Mouse (Mus musculus): ENCODE measurements around the gene Cyp2d40.
"Not testable (repeated sequence)": the region's sequence is repeated elsewhere in the genome, so short reads cannot be mapped to it uniquely, and the experiment has no call there.

The Cyp2d40 gene

DNA sequence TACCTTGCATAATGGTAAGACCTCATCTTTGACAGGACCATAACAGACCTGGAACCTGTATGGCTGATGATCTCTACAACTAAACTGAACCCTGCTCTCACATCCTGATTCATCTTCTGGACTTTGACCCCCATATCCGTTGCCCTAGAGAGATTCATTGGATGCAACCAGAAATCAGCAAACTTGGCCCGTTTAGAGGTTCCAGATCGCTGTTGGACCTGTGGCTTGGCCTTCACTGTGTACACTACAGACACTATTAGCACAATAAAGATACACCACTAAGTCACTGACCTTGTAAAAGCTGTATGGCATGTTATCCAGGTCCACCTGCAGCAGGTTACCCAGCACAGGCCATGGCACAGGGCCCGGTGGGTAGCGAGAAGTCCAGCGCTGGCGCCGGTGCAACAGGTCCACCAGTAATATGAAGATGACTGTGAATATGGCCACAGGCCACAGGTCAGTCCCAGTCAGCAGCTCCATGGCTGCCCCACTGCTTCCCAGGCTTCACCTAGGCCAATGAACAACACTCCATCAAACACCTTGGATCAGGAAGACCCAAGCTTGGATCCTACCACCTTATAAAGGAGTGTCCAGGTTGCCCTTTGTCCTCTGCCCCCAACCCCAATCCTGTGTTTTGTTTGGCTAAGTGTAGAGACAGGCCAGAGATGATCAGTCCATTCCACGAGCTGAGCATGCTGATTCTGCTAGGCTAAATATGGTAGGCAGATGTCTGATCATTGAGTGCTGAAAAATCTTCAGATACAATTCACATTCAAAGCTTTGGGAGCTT lies at the start of gene Cyp2d40:
Gene Cyp2d40, minus strand, starts transcription at position 553 of the 790 bp plus-strand sequence.
- DNase-seq: no peak

DNA sequence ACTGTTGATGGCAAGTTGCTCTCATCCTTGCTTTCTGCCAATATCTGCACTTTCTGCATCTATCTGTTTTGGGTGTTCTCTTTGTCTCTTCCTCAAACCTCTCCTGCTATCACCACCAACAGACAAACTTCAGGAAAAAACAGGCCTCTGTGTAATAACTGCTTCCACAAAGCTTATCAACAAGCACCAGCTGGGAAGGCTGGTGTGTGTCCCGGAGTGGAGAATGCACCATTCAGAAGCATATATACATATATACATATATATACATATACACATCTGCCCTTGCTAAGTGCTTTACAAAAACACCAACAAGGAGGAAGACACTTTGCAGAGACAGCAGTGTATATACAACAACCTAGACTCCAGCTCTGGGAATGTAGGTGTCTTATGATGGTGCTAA lies 46.6 kb upstream of the Cyp2d40 start:
- no peak for DNase-seq

DNA sequence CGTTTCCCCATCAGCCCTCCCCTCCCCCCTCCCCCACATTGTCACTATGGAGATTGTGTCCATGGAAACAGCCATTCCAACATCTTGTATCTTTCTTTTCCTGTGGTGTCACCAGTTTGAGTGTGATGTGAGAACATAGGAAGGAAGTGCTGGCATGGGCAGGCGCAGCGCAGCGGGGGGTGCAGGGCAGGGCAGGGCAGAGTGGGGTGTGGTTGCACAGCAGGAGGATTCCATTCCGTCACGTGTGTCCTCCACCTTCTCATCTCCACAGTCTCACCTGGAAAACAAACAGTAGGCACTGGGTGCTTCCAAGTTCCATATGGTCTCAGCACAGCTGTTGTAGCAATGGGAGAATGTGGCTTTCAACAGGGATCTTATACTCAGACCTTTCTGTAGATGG lies 45.5 kb upstream of the Cyp2d40 start:
- DNase-seq: no peak

DNA sequence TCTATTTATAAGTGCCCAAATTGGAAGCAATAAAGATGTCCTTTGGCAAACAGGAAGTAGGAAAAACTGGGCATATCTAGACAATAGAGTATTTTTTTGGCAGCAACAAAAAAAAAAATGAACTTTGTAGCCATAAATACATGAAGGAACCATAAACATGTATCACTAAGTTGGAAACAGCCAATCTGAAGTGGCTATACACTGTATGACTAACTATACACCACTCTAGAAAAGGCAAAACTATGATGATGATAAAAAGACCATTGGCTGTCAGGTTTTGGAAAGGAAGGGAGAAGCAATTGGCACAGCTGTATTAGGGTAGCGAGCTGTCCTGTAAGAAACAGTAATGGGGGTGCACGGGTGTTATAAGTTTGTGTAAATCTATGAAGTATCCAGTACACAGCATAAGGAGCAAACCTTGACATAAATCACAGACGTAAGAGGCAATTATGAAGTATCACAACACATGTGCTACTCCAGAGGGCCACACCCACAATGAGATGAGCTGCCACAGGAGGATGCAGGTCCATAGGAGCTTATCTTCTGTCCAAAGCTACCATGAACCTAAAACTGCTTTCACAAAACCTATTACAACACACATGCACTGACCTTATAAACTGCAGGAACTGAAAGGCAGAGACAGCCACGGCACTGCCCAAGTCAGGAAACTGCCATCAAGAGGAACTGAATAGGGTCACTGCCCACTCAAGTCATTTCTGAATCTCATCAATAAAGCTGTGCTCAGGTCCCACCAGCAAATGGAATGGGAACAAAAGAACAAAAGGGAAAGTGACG lies 43.2 kb upstream of the Cyp2d40 start:
- DNase-seq: no peak

DNA sequence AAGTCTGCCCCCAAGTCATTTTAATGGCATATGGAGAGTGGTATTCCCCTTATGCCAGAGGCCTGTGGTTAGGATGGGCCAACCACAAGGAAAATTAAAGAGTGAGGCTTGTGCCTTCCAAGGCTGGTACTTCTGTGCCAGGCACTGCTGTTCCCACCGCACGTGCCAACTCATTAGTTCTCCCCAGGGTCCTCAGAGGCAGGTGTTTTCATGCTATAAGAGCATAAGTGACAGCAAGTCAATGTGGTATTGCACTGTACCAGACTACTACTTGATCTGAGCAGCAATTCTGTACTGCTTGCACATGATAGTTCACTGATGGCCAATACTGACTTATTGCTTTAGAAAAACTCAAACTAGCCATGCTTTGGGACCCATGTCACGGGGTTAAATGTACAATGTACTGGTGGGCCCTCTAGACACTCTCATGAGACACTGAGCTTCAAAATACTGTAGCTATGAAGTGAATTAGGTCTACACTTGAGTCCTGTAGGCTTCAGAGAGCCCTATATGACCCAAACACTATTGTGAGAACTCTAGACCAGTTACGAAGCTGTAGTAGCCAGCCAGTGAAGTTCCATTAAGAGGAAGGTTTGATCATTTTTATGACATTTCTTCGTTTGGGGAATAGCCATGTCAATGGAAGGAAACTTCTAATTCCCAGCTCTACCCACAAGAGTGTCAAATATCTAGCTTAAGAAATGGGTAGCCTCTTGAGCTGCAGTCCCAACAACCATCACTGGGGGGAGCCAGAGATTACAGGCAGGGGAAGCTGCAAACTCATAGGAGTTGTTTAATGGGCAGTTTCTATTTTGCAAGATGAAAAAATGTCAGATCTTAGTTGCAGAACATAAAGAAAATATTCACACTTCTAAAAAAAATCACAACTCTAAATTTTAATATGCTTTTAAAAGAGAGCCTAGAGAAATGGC lies 41.0 kb upstream of the Cyp2d40 start:
- DNase-seq: peak; percentile 89

DNA sequence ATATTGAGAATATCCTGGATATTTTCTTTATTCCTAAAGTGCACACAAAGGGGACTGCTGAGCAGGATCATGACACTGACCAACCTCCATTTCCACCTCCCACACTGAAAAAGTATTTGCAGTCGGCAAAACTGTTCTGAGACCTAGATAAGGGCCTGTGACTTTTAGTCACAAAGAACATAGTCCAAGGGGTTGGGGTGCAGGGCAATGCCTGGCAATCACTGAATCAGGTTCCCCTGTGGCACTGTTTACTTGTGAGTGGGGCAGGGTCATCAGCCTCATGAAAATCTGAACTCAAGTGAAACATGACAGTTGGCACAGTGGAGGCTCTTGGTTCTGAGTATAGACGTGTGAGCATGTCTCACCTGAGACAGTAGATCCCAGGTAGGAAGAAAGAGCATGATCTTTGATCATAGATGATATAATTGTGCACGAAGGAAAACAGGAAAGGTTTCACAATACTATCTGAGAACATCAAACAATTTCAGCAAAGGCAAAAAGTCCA lies 32.0 kb upstream of the Cyp2d40 start:
- no peak for DNase-seq

DNA sequence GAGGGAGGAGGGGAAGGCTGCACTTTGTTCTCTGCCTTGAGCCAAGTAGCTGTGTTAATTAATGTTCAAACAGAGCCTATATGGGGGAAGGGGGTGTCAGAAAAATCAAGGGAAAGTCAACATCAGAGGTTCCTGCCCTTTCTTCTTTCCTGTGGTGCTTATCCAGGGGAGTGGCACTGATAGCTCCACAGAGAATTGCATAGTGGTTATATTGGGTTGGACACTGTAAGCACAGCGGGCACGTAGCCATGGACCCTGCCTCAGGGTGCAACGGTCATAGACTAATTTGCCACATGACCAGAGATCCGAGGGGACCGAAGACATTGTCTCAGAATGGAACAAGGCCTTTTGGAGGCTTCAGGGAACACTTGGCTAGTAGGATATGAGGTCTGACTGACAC lies 30.3 kb upstream of the Cyp2d40 start, which contains the start of gene Cyp2d26:
Gene Cyp2d26, minus strand, starts transcription at position 18 of the 400 bp plus-strand sequence.
- DNase-seq: no peak

DNA sequence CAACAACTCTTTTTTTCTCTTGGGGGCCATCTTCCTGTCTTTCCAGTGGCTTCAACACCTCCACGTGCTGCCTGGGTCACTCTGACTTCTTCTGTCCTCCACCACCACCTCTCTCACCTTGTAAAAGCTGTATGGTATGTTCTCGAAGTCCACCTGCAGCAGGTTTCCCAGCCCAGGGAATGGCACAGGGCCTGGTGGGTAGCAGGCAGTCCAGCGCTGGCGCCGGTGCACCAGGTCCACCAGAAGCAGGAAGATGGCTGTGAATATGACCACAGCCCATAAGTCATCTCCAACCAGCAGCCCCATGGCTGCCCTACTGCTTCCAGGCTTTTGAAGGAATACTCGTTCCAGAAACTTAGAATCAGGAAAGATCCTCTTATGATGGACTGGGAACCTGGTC lies 29.9 kb upstream of the Cyp2d40 start:
- no peak for DNase-seq

DNA sequence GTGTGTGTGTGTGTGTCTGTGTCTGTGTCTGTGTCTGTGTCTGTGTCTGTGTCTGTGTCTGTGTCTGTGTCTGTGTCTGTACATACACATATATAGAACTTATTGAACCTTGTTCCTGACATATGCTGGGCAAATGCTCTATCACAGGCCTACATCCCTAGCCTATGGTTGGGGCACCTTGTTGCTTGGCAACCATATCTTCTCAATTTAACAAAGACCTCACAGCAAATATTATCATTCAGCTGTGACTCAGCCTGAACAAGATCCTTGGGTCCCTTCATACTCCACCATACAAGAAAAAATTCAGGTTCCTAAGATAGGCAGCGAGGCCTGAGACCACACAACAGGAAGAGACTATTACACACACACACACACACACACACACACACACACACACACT lies 29.5 kb upstream of the Cyp2d40 start:
- DNase-seq: no peak

DNA sequence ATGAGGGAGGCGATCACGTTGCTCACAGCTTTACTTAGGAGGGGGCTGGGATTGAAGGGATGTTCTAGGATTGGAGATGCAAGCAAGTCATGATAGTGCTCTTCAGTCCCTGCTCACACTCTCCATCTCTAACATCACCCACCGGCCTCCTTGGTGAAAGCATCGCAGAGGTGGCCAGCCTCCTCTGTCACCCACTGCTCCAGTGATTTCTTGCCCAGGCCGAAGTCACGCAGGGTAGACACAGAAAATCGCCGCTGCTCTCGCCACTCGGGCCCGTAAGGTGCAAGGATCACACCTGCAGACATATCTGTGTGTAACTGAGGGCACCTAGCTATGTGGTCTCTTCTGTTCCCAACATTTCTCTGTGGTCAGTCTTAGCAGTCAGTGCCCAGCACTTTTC lies 28.6 kb upstream of the Cyp2d40 start:
- no peak for DNase-seq

DNA sequence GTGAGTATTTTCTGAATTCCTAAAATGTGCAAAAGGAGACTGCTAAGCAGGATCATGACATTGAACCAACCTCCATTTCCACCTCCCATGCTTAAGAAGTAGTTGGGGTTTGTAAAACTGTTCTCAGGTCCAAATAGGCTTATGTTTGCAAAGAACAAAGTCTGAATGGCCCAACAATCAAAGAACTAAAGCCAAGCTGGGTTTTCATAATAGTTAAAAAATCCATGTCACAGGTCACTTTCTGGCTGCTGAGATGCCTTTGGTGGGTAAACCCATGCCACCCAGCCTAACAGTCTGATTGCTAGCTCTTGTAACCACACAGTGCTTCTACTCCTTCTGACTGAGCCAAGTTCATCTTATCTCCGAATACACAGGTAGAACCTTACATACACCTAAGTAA lies 20.6 kb upstream of the Cyp2d40 start:
- DNase-seq: no peak

DNA sequence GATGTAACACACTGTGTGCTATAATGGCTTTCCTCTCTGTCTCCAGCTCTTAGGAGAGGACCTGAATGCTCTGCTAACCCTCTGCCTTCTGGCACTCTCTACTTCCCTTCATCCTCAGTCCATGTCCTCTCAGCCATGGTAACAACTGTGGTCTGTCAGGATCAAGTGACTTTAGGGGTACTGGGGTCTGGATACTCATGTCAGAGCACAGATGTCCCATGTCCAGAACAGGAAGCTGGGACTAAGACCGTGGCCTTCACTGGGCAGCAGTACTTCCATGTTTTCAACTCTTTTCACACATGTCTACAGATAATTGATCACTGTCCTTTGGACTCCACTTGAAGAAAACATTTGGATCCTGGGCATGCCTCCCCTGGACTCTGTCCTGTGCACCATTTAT lies 19.8 kb upstream of the Cyp2d40 start:
- DNase-seq: no peak

DNA sequence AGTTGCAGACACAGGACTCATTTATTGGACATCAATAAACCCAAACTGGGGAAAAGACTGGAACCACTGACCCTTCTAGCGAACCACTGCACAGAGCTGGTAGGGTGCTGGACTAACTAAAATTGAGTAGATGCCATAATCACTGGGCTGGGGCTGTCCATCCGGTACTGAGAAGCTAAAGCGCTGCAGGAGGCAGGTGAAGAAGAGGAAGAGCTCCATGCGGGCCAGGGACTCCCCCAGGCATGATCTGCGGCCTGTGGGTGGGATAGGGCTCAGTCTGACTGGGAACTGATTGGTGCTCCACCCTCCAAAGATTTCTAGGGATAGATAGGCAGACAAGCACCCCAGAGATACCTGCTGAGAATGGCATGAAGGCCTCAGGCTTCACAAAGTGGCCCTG lies 13.9 kb upstream of the Cyp2d40 start:
- DNase-seq: not testable (repeated sequence)

DNA sequence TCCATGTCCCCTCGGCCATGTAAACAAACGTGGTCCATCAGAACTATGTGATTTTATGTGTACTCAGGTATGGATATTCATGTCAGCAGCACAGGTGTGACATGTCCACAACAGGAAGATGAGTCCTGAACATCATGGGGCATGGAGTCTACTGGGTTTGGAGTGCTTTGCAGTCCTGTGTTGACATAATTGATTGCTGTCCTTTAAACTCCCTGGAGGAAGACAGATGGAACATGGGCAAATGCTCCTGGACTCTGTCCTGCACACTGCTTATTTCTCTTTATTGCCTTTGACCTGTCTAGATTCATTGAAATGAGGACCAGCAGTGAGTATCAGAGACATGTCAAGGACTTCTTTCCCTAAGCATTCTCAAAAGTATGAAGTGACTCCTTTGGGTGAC lies 2.0 kb upstream of the Cyp2d40 start:
- DNase-seq: no peak

DNA sequence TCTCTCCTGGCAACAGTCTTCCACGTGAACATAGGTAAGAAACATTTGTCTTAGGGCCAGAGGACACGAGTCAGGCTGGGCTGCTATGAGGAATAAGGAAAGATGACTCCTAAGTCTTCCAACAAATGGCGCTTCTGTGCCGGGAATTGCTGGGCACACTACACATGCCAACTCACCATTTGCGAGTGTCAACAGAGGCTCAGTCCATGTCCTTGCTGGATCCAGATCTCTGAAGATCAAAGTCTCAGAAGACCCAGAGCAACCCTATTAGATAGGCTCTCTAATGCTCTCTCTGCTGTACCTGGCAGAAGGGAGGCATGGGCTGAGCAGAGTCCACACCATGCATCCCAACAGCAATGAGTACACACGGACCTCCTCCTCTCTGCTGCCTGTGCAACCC lies 898 bp upstream of the Cyp2d40 start:
- no peak for DNase-seq

DNA sequence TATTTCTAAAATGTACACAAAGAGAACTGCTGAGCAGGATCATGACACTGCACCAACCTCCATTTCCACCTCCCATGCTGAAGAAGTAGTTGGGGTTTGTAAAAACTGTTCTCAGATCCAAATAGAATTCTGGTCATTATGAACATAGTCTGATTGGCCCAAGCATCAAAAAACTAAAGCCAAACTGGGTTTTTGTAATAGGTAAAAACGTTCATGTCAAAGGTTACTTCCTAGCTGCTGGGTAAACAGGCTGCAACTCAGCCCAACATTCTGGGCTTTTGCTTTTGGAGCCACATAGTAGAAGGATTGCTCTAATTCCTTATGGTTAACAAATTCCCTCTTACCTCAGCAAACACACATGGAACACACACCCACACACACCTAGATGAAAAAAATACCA lies 15.8 kb downstream of the Cyp2d40 start:
- DNase-seq: no peak

DNA sequence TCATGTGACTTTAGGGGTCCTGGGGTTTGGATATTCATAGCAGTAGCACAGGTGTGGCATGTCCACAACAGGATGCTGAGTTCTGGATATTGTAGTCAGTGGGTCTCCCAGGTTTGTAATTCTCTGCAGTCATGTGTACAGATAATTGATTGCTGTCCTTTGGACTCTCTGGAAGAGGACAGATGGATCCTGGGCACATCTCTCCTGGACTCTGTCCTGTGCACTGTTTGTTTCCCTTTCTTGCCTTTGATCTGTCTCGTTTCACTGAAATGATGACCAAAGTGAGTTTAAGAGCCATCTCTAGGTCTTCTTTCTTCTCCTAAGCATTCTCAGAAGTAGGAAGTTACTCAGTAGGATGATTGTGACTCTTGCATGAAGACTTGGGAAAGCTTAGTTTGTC lies 16.5 kb downstream of the Cyp2d40 start:
- no peak for DNase-seq

DNA sequence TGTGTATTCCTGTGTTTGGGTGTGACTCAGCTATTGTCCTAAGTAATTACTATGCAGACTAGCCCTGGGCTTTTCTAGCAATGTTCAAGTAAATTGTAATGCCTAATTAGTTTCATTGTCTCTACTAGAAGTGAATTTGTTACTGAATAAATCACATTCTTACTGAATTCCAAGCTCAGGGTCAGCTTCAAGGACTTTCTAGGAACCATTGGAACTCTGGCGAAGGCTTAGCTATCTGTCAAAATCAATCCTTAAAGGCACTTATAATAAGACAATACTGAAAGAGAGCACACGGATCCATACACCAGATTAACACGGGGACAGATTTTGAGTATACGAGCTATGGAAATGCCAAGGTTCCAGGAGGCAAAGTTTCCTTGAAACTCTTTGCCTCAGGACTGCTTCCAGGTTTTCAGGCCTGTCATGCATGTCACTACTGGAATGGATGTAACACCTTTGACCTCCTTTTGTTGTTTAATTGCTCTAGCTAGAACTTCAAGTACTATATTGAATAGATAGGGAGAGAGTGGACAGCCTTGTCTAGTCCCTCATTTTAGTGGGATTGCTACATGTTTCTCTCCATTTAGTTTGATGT lies 30.6 kb downstream of the Cyp2d40 start:
- not testable (repeated sequence) for DNase-seq

All from thymus, postnatal 4 days (tissue).